Mouse (Mus musculus) liver, adult 2 months (tissue): ENCODE results near the gene Tspan33. TPM values are rescaled to one million over a fixed set of nuclear protein-coding genes. Genes with fewer than 3 reads are reported as not detected.
A peak's percentile ranks its signal among the peaks of the same experiment; 100 is the strongest.

Experiments used
- DNase-seq: peaks from one replicate; pipeline ENCODE4 v3.0.0-alpha.2; 2011; ENCODE audit warnings: low read depth, low spot score; ENCODE audit errors: extremely low read depth
- H3K27ac ChIP-seq: fragments of 200-500 bp; replicated peaks from 2 replicates; pipeline ENCODE4 v1.5.1; 2012; ENCODE audit warnings: low read depth, mild to moderate bottlenecking, control low read depth, inconsistent platforms, low read length; ENCODE audit not compliant: insufficient read depth
- H3K27me3 ChIP-seq: fragments of 200-500 bp; 2 replicates; pipeline ENCODE4 v1.6.1; 2012; ENCODE audit warnings: mild to moderate bottlenecking, moderate library complexity, low read length, inconsistent platforms; ENCODE audit not compliant: control insufficient read depth, insufficient read depth
- H3K36me3 ChIP-seq: fragments of 200-500 bp; 2 replicates; pipeline ENCODE4 v1.6.1; 2012; ENCODE audit warnings: low read length, inconsistent platforms; ENCODE audit not compliant: control insufficient read depth, insufficient read depth
- H3K4me1 ChIP-seq: fragments of 200-500 bp; 2 replicates; pipeline ENCODE4 v1.6.1; 2011; ENCODE audit warnings: low read length; ENCODE audit not compliant: control insufficient read depth, insufficient read depth
- H3K4me3 ChIP-seq: fragments of 200-500 bp; 2 replicates; pipeline ENCODE4 v1.5.1; 2011; ENCODE audit warnings: low read depth, mild to moderate bottlenecking, control low read depth, low read length, moderate library complexity; ENCODE audit not compliant: insufficient read depth
- H3K79me2 ChIP-seq: fragments of 200-500 bp; 2 replicates; pipeline ENCODE4 v1.6.1; 2012; ENCODE audit warnings: inconsistent platforms, mild to moderate bottlenecking, low read length, moderate library complexity; ENCODE audit not compliant: control insufficient read depth, insufficient read depth
- H3K9ac ChIP-seq: fragments of 200-500 bp; 2 replicates; pipeline ENCODE4 v1.6.1; 2012; ENCODE audit warnings: low read depth, mild to moderate bottlenecking, control low read depth, inconsistent platforms, low read length
- CTCF ChIP-seq: fragments of 200-500 bp; IDR thresholded peaks from 2 replicates; pipeline ENCODE4 v1.5.1; 2011; ENCODE audit warnings: low read depth, low read length, control low read depth
- POLR2A ChIP-seq: fragments of 200-500 bp; IDR thresholded peaks from 2 replicates; pipeline ENCODE4 v1.6.1; 2011; ENCODE audit warnings: low read length, control low read depth; ENCODE audit not compliant: insufficient read depth; ENCODE audit errors: extremely low read depth
- WGBS: fragments of 180-500 bp; shearing (Covaris S2); methylation state at CpG from one replicate; pipeline ENCODE4 v1.1.7; 2018; 5-methylcytosine and 5-hydroxymethylcytosine counted together
- polyA plus RNA-seq: library from polyadenylated mRNA; depleted of rRNA; stranded (reverse); fragments of >200 nt; gene quantifications from 2 replicates; pipeline ENCODE4 v1.2.3, GENCODE M21; 2012
- total RNA-seq: library from RNA; depleted of rRNA; stranded (reverse); fragments of >200 nt; gene quantifications from 2 replicates; pipeline ENCODE4 v1.2.3, GENCODE M21; 2014

Tspan33 gene
- total and polyA plus RNA-seq, 2 experiments = 4.2 to 7.0 TPM

- no peaks in the 10 kb centered on the region for H3K27me3 ChIP-seq
- no peaks in the 10 kb centered on the region for H3K36me3 ChIP-seq
- TF ChIP-seq CTCF = no peak
- no peak overlapping the region for H3K9ac ChIP-seq
- H3K79me2 ChIP-seq = no peaks in the 10 kb centered on the region
- DNase-seq = no peak
- H3K4me3 ChIP-seq = no peak overlapping the region
- H3K4me1 ChIP-seq = no peaks in the 10 kb centered on the region
- WGBS = 59% methylated on average over 4 of the region's 4 CpGs
- no peak overlapping the region for H3K27ac ChIP-seq
Measured at GRCm38 (mm10) chr6:29681853-29682252, 12.2 kb upstream of the Tspan33 start.

GRCm38 (mm10) chr6:29684686-29685085 lies 9.3 kb upstream of the Tspan33 start:
- no peaks in the 10 kb centered on the region for H3K36me3 ChIP-seq
- DNase-seq = no peak
- no peaks in the 10 kb centered on the region for H3K79me2 ChIP-seq
- WGBS = 91% methylated on average over 4 of the region's 4 CpGs
- H3K27me3 ChIP-seq = no peaks in the 10 kb centered on the region
- H3K4me1 ChIP-seq = no peaks in the 10 kb centered on the region
- H3K27ac ChIP-seq = no peak overlapping the region
- H3K9ac ChIP-seq = no peak overlapping the region
- no peak for TF ChIP-seq POLR2A
- TF ChIP-seq CTCF = no peak
- no peak overlapping the region for H3K4me3 ChIP-seq

GRCm38 (mm10) chr6:29685952-29686351 lies 8.1 kb upstream of the Tspan33 start:
- no peaks in the 10 kb centered on the region for H3K79me2 ChIP-seq

GRCm38 (mm10) chr6:29689458-29689857 lies 4.6 kb upstream of the Tspan33 start:
- TF ChIP-seq POLR2A (no peak), CTCF (no peak)
- WGBS = 84% methylated on average over 8 of the region's 8 CpGs
- H3K79me2 ChIP-seq = 0 out of 2 replicates have a peak, but pooled peaks cover 3% of the 10 kb centered on the region
- H3K9ac ChIP-seq = no peak overlapping the region
- H3K4me1 ChIP-seq = no peaks in the 10 kb centered on the region; the same call in 1 of the 2 replicates
- no peak overlapping the region for H3K4me3 ChIP-seq
- H3K27me3 ChIP-seq = no peaks in the 10 kb centered on the region
- no peak for DNase-seq
- no peak overlapping the region for H3K27ac ChIP-seq
- H3K36me3 ChIP-seq = no peaks in the 10 kb centered on the region

More at GRCm38 (mm10) chr6:29685952-29686351, 8.1 kb upstream of the Tspan33 start:
- Histone ChIP-seq H3K27ac (no peak overlapping the region), H3K4me3 (no peak overlapping the region), H3K9ac (no peak overlapping the region), H3K4me1 (no peaks in the 10 kb centered on the region), H3K36me3 (no peaks in the 10 kb centered on the region), H3K27me3 (no peaks in the 10 kb centered on the region)
- DNase-seq = no peak
- WGBS = 81% methylated on average over 4 of the region's 4 CpGs
- no peak for TF ChIP-seq POLR2A
- TF ChIP-seq CTCF = no peak

GRCm38 (mm10) chr6:29694375-29695289 lies 610 bp downstream of the Tspan33 start:
- 4% methylated on average over 35 of the region's 35 CpGs for WGBS
- no peak for TF ChIP-seq CTCF
- no peak for TF ChIP-seq POLR2A
- H3K79me2 ChIP-seq = peaks cover 12% of the 10 kb centered on the region; the same call in 1 of the 2 replicates
- H3K36me3 ChIP-seq = no peaks in the 10 kb centered on the region
- peak overlapping the region; percentile 30 for H3K27ac ChIP-seq
- H3K4me3 ChIP-seq = peak overlapping the region; percentile 76
- H3K4me1 ChIP-seq = peaks cover 9% of the 10 kb centered on the region
- no peak for DNase-seq
- H3K27me3 ChIP-seq = no peaks in the 10 kb centered on the region
- H3K9ac ChIP-seq = peak overlapping the region; percentile 90

- Histone ChIP-seq H3K79me2 (peaks cover 12% of the 10 kb centered on the region; the same call in 1 of the 2 replicates), H3K27me3 (no peaks in the 10 kb centered on the region), H3K4me1 (peaks cover 9% of the 10 kb centered on the region), H3K27ac (no peak overlapping the region), H3K4me3 (peak overlapping the region; percentile 76; the same call in 1 of the 2 replicates), H3K36me3 (no peaks in the 10 kb centered on the region), H3K9ac (no peak overlapping the region)
- peak; percentile 48 for DNase-seq
- 29% methylated on average over 3 of the region's 3 CpGs for WGBS
- TF ChIP-seq POLR2A (no peak), CTCF (no peak)
Measured at GRCm38 (mm10) chr6:29695290-29695674, 1.3 kb downstream of the Tspan33 start.
